Mouse (Mus musculus) forebrain, embryonic 14.5 days (tissue): ENCODE measurements around the gene Aipl1. TPM values are rescaled to one million over a fixed set of nuclear protein-coding genes. Genes with fewer than 3 reads are reported as not detected.

Experiments
- ATAC-seq: fragments of 200-750 bp; cut with Nextera tagmentation; 2 replicates; pipeline ENCODE4 v1.8.0; 2017; ENCODE audit warnings: mild to moderate bottlenecking, moderate library complexity
- DNase-seq: peaks from one replicate; pipeline ENCODE4 v3.0.0-alpha.2; 2015; ENCODE audit warnings: low spot score
- H3K27ac ChIP-seq: fragments of 300-500 bp; sonication (generic); 2 replicates; pipeline ENCODE4 v1.5.1; 2014; ENCODE audit warnings: low read depth, mild to moderate bottlenecking, control low read depth, low read length, moderate library complexity
- H3K27me3 ChIP-seq: fragments of 300-500 bp; sonication (generic); replicated peaks from 2 replicates; pipeline ENCODE4 v1.6.1; 2014; ENCODE audit warnings: low read length, control low read depth, mixed read lengths; ENCODE audit not compliant: control insufficient read depth, insufficient read depth
- H3K36me3 ChIP-seq: fragments of 300-500 bp; sonication (generic); 2 replicates; pipeline ENCODE4 v1.6.1; 2014; ENCODE audit warnings: low read length, control low read depth; ENCODE audit not compliant: control insufficient read depth, insufficient read depth
- H3K4me1 ChIP-seq: fragments of 300-500 bp; sonication (generic); 2 replicates; pipeline ENCODE4 v1.6.1; 2014; ENCODE audit warnings: antibody characterized with exemption, low read length, control low read depth; ENCODE audit not compliant: control insufficient read depth, insufficient read depth
- H3K4me2 ChIP-seq: fragments of 300-500 bp; sonication (generic); 2 replicates; pipeline ENCODE4 v1.6.1; 2014; ENCODE audit warnings: mild to moderate bottlenecking, control low read depth, low read length
- H3K4me3 ChIP-seq: fragments of 300-500 bp; sonication (generic); 2 replicates; pipeline ENCODE4 v1.5.1; 2014; ENCODE audit warnings: low read depth, low read length, control low read depth
- H3K9ac ChIP-seq: fragments of 300-500 bp; sonication (generic); 2 replicates; pipeline ENCODE4 v1.6.1; 2014; ENCODE audit warnings: mild to moderate bottlenecking, low read length, control low read depth, moderate library complexity
- H3K9me3 ChIP-seq: fragments of 300-500 bp; sonication (generic); replicated peaks from 2 replicates; pipeline ENCODE4 v1.6.1; 2016; ENCODE audit warnings: low read length, control low read depth, mixed read lengths; ENCODE audit not compliant: control insufficient read depth
- WGBS: fragments of 180-500 bp; shearing (Covaris S2); extraction: QIAGEN DNeasy Blood & Tissue Kit; methylation state at CpG from one replicate; pipeline ENCODE4 v1.1.7; 2014; 5-methylcytosine and 5-hydroxymethylcytosine counted together
- polyA plus RNA-seq: library from polyadenylated mRNA; unstranded; fragments of >200 nt; fragmentation: Nextera tagmentation; extraction: Ambion mirVana; gene quantifications from 2 replicates; pipeline ENCODE4 v1.2.1, GENCODE M21; 2014

Aipl1 gene
- polyA plus RNA-seq, 1 experiment from 2014 or later: 0.09 TPM

DNA sequence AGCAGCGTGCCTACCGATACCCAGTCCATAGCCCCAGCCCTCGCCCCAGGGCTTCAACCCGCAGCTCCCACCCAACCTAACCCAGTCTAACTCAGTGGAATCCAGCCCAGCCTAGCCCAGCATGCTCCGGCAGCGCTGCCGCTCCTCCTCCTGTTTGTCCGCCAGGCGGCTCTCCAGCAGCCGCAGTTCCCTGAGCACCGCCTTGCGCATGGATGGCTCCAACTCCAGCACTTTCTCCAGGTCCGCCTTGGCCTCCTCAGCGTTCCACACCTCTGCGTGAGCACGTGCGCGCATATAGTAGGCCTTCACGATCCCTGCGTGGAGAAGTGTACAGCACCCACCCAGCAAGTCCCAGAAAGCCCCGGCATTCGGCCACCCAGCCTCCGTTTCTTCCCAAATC is 8.2 kb downstream of the Aipl1 start:
- no peaks in the 10 kb centered on the region for H3K4me1 ChIP-seq
- no peak overlapping the region for H3K27ac ChIP-seq
- no peak overlapping the region for H3K4me3 ChIP-seq
- H3K36me3 ChIP-seq: no peaks in the 10 kb centered on the region
- H3K9ac ChIP-seq: no peak overlapping the region
- H3K4me2 ChIP-seq: no peak overlapping the region
- no peaks in the 10 kb centered on the region for H3K9me3 ChIP-seq
- H3K27me3 ChIP-seq: 0 out of 2 replicates have a peak, but pooled peaks cover 3% of the 10 kb centered on the region
- WGBS: 24% methylated on average over 23 of the region's 23 CpGs
- peak; percentile 67 for ATAC-seq
- DNase-seq: peak; percentile 61

DNA sequence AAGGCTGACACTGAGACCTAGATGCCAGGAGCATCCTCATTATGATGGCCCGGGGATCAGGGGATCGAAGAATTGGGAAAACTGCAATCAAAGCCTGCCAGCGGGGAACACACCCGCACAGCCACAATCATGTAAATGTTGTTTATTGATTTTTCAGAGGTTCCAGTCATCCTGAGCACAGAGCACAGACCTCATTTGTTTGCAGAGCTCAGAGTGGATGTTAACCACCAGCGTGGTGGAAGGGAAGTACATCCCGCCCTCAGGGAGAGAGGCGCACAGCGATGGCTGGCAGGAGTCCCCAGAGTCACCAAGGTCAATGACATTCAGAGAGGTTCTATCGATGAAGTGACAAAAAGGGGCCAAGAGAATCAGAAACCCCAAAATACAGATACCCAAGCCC is 9.5 kb downstream of the Aipl1 start:
- Histone ChIP-seq H3K4me3 (no peak overlapping the region), H3K4me2 (no peak overlapping the region), H3K9ac (no peak overlapping the region), H3K36me3 (no peaks in the 10 kb centered on the region), H3K27me3 (0 out of 2 replicates have a peak, but pooled peaks cover 3% of the 10 kb centered on the region), H3K9me3 (no peaks in the 10 kb centered on the region), H3K4me1 (no peaks in the 10 kb centered on the region; the same call in 1 of the 2 replicates), H3K27ac (no peak overlapping the region)
- no peak for ATAC-seq
- 89% methylated on average over 9 of the region's 9 CpGs for WGBS
- DNase-seq: no peak

DNA sequence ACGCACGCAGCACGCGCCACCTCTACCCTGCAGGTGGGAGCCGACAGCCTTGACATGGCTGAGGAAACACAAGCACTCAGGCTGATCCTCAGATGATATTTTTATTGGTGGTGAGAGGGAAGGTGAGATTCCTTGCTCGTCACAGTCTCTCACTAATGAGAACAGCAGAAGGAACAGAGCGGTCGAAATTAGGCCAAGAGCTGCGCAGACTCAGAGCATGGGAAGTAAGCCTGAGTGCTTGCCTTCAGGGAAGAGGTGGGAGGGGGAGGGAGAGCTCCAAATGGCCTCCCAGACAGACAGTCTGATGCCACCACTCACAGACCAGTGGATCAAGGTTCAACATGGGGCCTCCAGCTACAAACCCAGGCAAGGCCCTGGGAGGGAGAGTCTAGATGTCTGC is 10.8 kb downstream of the Aipl1 start:
- H3K4me1 ChIP-seq: no peaks in the 10 kb centered on the region; the same call in 1 of the 2 replicates
- H3K27me3 ChIP-seq: 0 out of 2 replicates have a peak, but pooled peaks cover 3% of the 10 kb centered on the region
- ATAC-seq (no peak), DNase-seq (no peak)
- H3K9me3 ChIP-seq: no peaks in the 10 kb centered on the region
- WGBS: 89% methylated on average over 9 of the region's 9 CpGs
- no peaks in the 10 kb centered on the region for H3K36me3 ChIP-seq
- no peak overlapping the region for H3K4me2 ChIP-seq
- H3K4me3 ChIP-seq: no peak overlapping the region
- H3K9ac ChIP-seq: no peak overlapping the region
- H3K27ac ChIP-seq: no peak overlapping the region

DNA sequence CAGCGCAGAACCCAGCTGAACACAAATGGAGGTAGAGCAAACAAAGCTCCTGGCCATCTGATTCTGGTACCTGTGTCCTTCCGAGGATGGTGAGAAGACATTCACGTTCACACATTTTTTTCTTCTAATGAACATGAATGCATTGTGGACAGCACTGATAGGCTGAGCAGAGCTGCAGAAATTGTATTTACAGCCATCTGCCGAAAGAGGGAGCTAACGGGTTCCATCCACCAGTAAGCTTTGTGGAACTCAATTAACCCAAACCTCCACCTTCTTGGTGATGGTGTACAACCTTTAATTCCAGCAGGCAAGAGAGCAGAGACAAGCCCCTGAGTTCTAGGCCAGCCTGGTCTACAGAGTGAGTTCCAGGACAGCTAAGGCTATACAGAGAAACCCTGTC is 11.5 kb downstream of the Aipl1 start:
- Histone ChIP-seq H3K36me3 (no peaks in the 10 kb centered on the region), H3K9me3 (no peaks in the 10 kb centered on the region), H3K4me2 (no peak overlapping the region), H3K27ac (no peak overlapping the region), H3K9ac (no peak overlapping the region), H3K27me3 (0 out of 2 replicates have a peak, but pooled peaks cover 3% of the 10 kb centered on the region), H3K4me1 (no peaks in the 10 kb centered on the region; the same call in 1 of the 2 replicates), H3K4me3 (no peak overlapping the region)
- 35% methylated on average over 5 of the region's 5 CpGs for WGBS
- DNase-seq: peak; percentile 62
- no peak for ATAC-seq

DNA sequence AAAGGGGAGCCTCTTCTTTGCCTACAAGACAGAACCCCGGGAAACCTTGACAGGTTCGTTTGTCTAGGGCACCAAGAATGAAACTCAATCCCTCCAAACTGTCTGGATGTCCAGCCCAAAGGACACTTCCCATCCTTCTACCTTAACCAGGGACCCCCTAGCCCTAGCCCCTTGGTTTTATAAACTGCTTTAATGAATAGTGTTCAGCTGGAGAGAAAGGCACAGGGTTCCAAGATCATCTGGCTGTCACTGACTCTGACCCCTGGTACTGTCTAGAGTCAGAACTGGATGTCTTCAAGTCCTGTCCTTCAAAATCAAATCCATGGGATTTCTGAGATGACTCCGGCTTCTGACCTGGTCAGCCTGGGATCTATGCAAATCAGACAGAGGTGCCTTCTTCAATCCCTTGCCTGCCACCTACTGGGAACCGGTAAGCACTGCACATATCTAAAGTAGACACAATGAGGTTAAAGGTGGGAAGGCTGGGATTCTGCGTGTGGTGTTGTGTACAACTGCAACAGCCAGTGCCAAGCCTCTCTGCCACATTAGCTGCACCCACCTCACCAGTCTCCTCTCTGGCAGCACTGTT is 13.0 kb downstream of the Aipl1 start:
- H3K27me3 ChIP-seq: 0 out of 2 replicates have a peak, but pooled peaks cover 2% of the 10 kb centered on the region
- H3K9me3 ChIP-seq: no peaks in the 10 kb centered on the region
- no peaks in the 10 kb centered on the region for H3K36me3 ChIP-seq
- no peaks in the 10 kb centered on the region; the same call in 1 of the 2 replicates for H3K4me1 ChIP-seq
- DNase-seq (peak; percentile 74), ATAC-seq (peak; percentile 52; the same call in 1 of the 2 replicates)
- no peak overlapping the region for H3K9ac ChIP-seq
- H3K4me2 ChIP-seq: no peak overlapping the region
- H3K27ac ChIP-seq: no peak overlapping the region
- WGBS: 25% methylated on average over 5 of the region's 5 CpGs
- no peak overlapping the region for H3K4me3 ChIP-seq

DNA sequence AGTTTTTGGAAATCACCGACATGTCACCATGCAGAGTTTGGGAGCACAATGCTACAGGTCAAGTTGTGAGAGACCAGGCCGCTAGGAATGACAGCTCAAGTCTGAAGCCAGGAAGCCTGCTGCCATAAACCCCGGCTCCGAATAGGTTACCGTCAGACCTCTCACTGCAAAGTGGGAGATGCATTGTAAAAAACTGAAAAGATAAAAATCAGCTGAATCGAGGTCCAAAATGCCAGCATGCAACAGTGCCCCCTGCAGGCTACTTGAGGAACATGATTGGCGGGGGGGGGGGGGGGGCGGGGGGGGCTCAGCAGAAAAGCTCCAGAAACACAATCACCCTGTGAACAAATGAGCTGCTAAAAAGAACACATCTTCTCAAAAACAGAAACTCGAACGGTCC is 13.7 kb downstream of the Aipl1 start:
- peaks cover 3% of the 10 kb centered on the region for H3K4me1 ChIP-seq
- peak; percentile 70 for DNase-seq
- no peaks in the 10 kb centered on the region for H3K36me3 ChIP-seq
- no peak overlapping the region for H3K4me2 ChIP-seq
- H3K27ac ChIP-seq: no peak overlapping the region
- H3K27me3 ChIP-seq: no peaks in the 10 kb centered on the region
- no peak overlapping the region for H3K4me3 ChIP-seq
- no peak for ATAC-seq
- 36% methylated on average over 10 of the region's 10 CpGs for WGBS
- no peak overlapping the region for H3K9ac ChIP-seq
- H3K9me3 ChIP-seq: no peaks in the 10 kb centered on the region

DNA sequence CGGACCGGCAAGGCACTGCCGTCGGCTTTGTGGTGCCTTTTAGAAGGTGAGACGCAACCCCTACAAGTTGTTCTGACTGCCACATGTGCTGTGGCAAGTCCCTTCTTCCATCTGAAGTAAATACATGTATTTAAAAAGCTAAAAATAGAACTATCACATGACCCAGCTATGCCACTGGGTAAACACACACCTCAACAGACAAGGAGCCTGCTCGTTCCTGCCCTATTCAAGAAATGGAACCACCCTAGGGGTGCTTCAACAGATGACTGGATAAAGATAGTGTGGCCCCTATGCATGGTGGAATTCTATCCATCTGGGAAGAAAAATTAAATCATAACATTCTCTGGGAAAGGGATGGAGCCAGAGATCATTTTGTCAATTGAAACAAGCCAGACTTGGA is 14.5 kb downstream of the Aipl1 start:
- Histone ChIP-seq H3K9ac (no peak overlapping the region), H3K4me3 (no peak overlapping the region), H3K27me3 (no peaks in the 10 kb centered on the region), H3K27ac (no peak overlapping the region), H3K4me2 (no peak overlapping the region), H3K36me3 (no peaks in the 10 kb centered on the region), H3K4me1 (peaks cover 4% of the 10 kb centered on the region), H3K9me3 (no peaks in the 10 kb centered on the region)
- no peak for ATAC-seq
- no peak for DNase-seq
- 89% methylated on average over 6 of the region's 6 CpGs for WGBS

DNA sequence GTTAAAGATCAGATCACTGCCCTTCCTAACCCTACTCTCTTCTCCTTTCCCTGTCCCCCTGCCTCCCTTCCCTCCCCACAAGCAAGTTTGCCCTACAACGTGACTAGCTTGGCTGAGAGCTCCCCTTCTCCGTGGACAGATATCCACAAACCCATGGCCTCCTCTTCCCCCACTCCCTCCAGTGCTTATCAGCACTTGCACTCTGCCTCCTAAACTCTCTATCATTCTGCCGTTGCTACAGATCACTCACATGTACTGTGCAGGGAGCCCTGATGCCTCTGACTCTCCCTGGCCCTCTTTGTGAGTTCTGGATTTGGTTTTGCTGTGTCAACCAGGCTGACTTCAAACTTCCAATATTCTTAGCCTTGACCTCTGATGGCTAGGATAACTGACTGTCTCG is 16.3 kb downstream of the Aipl1 start:
- Histone ChIP-seq H3K4me3 (no peak overlapping the region), H3K9ac (no peak overlapping the region), H3K27me3 (no peaks in the 10 kb centered on the region), H3K27ac (no peak overlapping the region), H3K9me3 (no peaks in the 10 kb centered on the region), H3K4me2 (no peak overlapping the region), H3K36me3 (no peaks in the 10 kb centered on the region), H3K4me1 (peaks cover 6% of the 10 kb centered on the region)
- no peak for DNase-seq
- WGBS: 85% methylated on average over 4 of the region's 4 CpGs
- ATAC-seq: no peak

DNA sequence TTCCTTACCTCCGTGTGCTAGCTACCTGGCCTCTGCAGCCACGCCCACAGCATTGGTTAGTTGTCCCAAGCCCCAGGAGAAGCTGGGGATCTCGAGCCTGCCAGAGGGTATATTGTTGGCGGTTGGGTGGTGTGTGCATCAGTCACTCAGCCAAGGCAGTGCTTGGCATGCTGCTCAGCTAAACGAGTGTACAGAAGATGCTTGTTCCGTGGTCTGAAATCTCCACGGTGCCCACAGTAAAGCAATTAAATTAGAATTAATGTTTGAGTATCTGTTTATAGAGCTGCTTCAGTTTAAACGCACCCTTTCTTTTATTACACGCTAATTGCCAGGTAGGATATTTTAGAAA is 20.1 kb downstream of the Aipl1 start:
- Histone ChIP-seq H3K4me2 (no peak overlapping the region), H3K9me3 (no peaks in the 10 kb centered on the region), H3K9ac (no peak overlapping the region), H3K4me1 (peaks cover 22% of the 10 kb centered on the region), H3K27me3 (no peaks in the 10 kb centered on the region), H3K27ac (no peak overlapping the region), H3K4me3 (no peak overlapping the region), H3K36me3 (no peaks in the 10 kb centered on the region)
- DNase-seq: no peak
- no peak for ATAC-seq
- 48% methylated on average over 9 of the region's 9 CpGs for WGBS
